Mouse (Mus musculus) midbrain, embryonic 16.5 days (tissue): ENCODE results near the gene Slc37a3. TPM values are rescaled to one million over a fixed set of nuclear protein-coding genes. Genes with fewer than 3 reads are reported as not detected.
A peak's percentile ranks its signal among the peaks of the same experiment; 100 is the strongest.

ENCODE experiments used
- ATAC-seq: fragments of 200-750 bp; cut with Nextera tagmentation; 2 replicates; pipeline ENCODE4 v1.8.0; 2017; ENCODE audit warnings: moderate TSS enrichment
- H3K27ac ChIP-seq: fragments of 300-500 bp; sonication (generic); 2 replicates; pipeline ENCODE4 v1.5.1; 2014; ENCODE audit warnings: mild to moderate bottlenecking, low read length, mixed read lengths
- H3K27me3 ChIP-seq: fragments of 300-500 bp; sonication (generic); 2 replicates; pipeline ENCODE4 v1.6.1; 2014; ENCODE audit warnings: low read depth, low read length, mixed read lengths; ENCODE audit not compliant: control insufficient read depth, insufficient read depth
- H3K36me3 ChIP-seq: fragments of 300-500 bp; sonication (generic); 2 replicates; pipeline ENCODE4 v1.6.1; 2014; ENCODE audit warnings: mild to moderate bottlenecking, low read length, moderate library complexity, mixed read lengths; ENCODE audit not compliant: control insufficient read depth, insufficient read depth
- H3K4me1 ChIP-seq: fragments of 300-500 bp; sonication (generic); 2 replicates; pipeline ENCODE4 v1.6.1; 2014; ENCODE audit warnings: mild to moderate bottlenecking, low read length, mixed read lengths; ENCODE audit not compliant: control insufficient read depth, insufficient read depth
- H3K4me2 ChIP-seq: fragments of 300-500 bp; sonication (generic); 2 replicates; pipeline ENCODE4 v1.6.1; 2014; ENCODE audit warnings: mild to moderate bottlenecking, low read length, mixed read lengths
- H3K4me3 ChIP-seq: fragments of 300-500 bp; sonication (generic); 2 replicates; pipeline ENCODE4 v1.5.1; 2014; ENCODE audit warnings: low read depth, mild to moderate bottlenecking, low read length, moderate library complexity, mixed read lengths
- H3K9ac ChIP-seq: fragments of 300-500 bp; sonication (generic); 2 replicates; pipeline ENCODE4 v1.6.1; 2014; ENCODE audit warnings: low read depth, low read length, mixed read lengths
- H3K9me3 ChIP-seq: fragments of 300-500 bp; sonication (generic); replicated peaks from 2 replicates; pipeline ENCODE4 v1.6.1; 2014; ENCODE audit warnings: mild to moderate bottlenecking, low read length, mixed read lengths; ENCODE audit not compliant: control insufficient read depth, poor library complexity, severe bottlenecking
- WGBS: fragments of 180-500 bp; shearing (Covaris S2); extraction: QIAGEN DNeasy Blood & Tissue Kit; methylation state at CpG from one replicate; pipeline ENCODE4 v1.1.7; 2014; 5-methylcytosine and 5-hydroxymethylcytosine counted together
- polyA plus RNA-seq: library from polyadenylated mRNA; unstranded; fragments of >200 nt; fragmentation: Nextera tagmentation; extraction: Ambion mirVana; gene quantifications from 2 replicates; pipeline ENCODE4 v1.2.1, GENCODE M21; 2015

The Slc37a3 gene
- polyA plus RNA-seq, 1 experiment from 2014 or later = 67.9 TPM

DNA sequence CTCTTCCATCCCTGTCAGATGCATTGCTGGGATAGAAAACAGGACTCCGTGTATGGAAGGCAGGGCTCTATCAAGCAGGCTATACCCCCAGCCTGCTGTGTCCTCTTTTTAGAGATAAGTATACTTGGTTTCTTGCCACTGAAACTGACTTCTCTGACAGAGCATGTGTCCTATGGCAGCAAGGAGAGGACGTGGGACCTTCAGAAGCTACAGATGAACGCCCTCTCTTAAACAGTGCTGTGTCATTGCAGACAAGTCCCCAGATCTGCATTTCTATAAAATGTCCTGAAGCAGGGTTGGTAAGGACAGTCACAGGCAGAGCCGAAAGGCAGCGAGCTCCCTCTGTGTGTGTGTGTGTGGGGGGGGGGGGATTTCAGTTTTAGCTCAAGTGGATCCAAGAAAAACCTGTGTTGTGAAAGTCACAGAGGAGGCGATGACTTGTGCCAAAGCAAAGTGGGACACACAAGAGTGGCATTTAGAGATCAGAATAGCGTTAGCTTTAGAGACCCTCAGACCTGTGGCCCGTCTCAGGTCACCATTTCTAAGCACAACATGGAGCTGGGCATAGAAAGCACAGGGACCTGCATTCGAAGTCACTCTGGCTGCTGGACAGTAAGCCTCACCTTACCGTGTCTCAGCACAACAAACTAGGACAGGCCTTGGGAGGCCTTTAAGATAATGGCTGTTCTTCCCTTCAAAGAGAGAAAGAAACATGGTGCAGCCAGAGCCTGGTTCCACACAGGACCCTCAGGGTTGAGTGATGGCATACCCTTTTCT, 59.4 kb downstream of the Slc37a3 start:
- H3K9ac ChIP-seq = no peak overlapping the region
- no peak overlapping the region for H3K27ac ChIP-seq
- H3K27me3 ChIP-seq = no peaks in the 10 kb centered on the region
- H3K4me3 ChIP-seq = no peak overlapping the region
- ATAC-seq = no peak
- H3K4me1 ChIP-seq = 0 out of 2 replicates have a peak, but pooled peaks cover 3% of the 10 kb centered on the region
- H3K4me2 ChIP-seq = no peak overlapping the region
- no peaks in the 10 kb centered on the region for H3K9me3 ChIP-seq
- H3K36me3 ChIP-seq = no peaks in the 10 kb centered on the region
- 83% methylated on average over 10 of the region's 10 CpGs for WGBS

DNA sequence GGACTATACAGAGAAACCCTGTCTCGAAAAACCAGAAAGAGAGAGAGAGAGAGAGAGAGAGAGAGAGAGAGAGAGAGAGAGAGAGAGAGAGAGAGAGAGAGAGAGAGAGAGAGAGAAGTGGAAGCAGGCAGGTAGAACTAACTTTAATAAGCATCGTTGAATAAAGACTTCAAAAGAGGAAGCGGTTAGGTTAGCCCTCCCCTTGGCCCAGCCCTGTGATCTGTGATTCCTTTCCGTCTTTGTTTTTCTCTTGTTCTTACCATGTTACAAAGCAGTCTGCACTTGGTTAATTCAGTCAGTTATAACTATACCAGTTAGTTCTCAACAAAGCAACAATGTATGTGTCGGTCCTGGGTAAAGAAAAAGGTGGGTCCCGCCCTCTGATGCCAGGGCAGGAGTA, 61.4 kb downstream of the Slc37a3 start:
- Histone ChIP-seq H3K27ac (no peak overlapping the region), H3K36me3 (no peaks in the 10 kb centered on the region), H3K4me3 (no peak overlapping the region), H3K27me3 (no peaks in the 10 kb centered on the region), H3K4me2 (no peak overlapping the region), H3K4me1 (0 out of 2 replicates have a peak, but pooled peaks cover 3% of the 10 kb centered on the region), H3K9me3 (no peaks in the 10 kb centered on the region), H3K9ac (no peak overlapping the region)
- WGBS = 91% methylated on average over 5 of the region's 6 CpGs
- ATAC-seq = no peak

DNA sequence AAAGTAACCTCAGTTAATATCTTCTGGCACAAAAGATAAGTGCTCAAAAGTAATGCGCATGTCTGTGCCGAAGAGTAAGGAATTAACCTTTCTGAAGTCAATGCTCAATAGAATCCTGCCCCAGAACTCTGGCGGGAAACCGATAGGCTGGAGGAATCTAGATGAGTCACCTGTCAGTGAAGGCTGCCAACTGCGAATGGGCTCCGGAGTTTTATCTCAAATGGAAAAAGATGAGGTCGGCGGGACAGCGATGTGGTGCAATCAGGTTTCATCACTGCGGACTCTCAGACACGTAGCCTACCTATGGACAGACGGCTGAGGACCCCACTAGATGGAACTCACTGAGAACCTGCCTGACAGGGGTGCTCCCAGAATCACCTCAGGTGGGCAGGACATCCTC, 63.0 kb downstream of the Slc37a3 start:
- Histone ChIP-seq H3K4me2 (no peak overlapping the region), H3K36me3 (no peaks in the 10 kb centered on the region), H3K4me1 (0 out of 2 replicates have a peak, but pooled peaks cover 3% of the 10 kb centered on the region), H3K9me3 (no peaks in the 10 kb centered on the region), H3K9ac (no peak overlapping the region), H3K27ac (no peak overlapping the region), H3K4me3 (no peak overlapping the region), H3K27me3 (no peaks in the 10 kb centered on the region)
- WGBS = 91% methylated on average over 12 of the region's 12 CpGs
- no peak for ATAC-seq

DNA sequence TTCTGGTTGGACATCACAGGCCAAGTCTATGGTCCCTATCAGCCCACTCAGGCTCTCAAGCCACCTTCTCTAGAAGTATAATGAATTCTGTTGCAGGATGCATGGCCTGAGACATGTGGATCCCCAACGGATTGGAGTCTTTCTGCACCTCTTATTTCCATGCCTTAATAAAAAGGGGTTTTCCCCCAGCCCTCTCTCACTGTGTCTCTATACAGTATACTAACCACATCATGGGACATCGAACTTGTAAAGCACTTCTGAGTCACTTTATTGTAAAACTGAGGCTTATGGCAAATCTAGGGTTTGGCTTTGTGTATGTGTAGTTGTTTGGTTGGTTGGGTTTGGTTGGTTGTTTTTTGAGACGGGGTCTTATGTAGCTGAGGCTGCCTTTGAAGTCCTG, 65.7 kb downstream of the Slc37a3 start:
- WGBS = 89% methylated on average over 3 of the region's 3 CpGs
- ATAC-seq = no peak
- Histone ChIP-seq H3K4me3 (no peak overlapping the region), H3K4me2 (no peak overlapping the region), H3K36me3 (no peaks in the 10 kb centered on the region), H3K27me3 (no peaks in the 10 kb centered on the region), H3K4me1 (no peaks in the 10 kb centered on the region), H3K9me3 (no peaks in the 10 kb centered on the region), H3K27ac (no peak overlapping the region), H3K9ac (no peak overlapping the region)

DNA sequence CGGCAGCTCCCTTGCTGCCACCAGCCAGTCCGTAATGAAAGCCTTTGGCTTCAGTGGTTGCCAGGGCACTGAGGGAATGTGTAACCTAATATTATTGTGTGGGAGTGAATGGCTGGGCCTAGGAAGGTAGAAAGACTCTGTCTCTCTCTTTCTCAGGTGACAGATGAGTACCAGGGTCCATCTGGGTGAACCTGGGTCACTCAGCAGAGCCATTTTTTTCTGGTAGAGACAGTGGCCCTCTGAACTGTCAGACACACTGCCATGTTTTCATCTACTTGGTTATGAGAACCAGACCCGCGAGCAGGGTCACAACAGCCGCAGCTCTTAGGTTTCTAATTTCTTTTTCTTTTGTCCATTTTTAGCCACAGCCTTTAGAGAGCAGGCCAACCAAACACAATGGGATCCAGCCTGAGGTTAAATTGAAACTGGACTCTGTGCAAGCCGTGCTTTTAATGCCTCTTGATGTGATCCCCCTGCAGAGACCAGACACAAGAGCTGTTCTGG, 73.1 kb downstream of the Slc37a3 start:
- ATAC-seq = peak; percentile 36; the same call in 1 of the 2 replicates

DNA sequence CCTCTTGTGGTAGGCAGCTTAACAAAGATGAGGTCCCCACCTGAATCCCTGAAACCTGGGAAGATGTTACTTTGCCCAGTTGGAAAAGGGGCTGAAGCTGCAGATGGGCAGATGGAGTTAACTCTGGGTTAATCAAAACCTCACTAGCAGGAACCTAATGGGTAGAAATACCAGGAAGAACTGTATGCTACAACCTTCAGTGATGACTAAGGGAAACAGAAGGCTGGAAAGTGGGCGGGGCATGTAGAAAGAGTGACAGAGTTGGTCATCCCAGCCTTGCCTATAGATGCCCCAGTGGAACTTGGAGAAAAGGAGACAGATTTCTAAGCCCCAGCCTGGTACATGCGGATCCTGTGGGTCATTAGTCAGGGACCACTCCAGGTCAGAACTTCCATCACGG, 76.0 kb downstream of the Slc37a3 start:
- H3K4me2 ChIP-seq = no peak overlapping the region
- no peaks in the 10 kb centered on the region for H3K36me3 ChIP-seq
- no peak for ATAC-seq
- H3K27me3 ChIP-seq = no peaks in the 10 kb centered on the region
- WGBS = 84% methylated on average over 3 of the region's 3 CpGs
- no peaks in the 10 kb centered on the region for H3K9me3 ChIP-seq
- no peak overlapping the region for H3K4me3 ChIP-seq
- H3K4me1 ChIP-seq = no peaks in the 10 kb centered on the region
- H3K27ac ChIP-seq = no peak overlapping the region
- H3K9ac ChIP-seq = no peak overlapping the region

More for the DNA sequence above, 73.1 kb downstream of the Slc37a3 start:
- 6% methylated on average over 6 of the region's 6 CpGs for WGBS
- Histone ChIP-seq H3K4me2 (no peak overlapping the region), H3K4me1 (no peaks in the 10 kb centered on the region), H3K27me3 (no peaks in the 10 kb centered on the region), H3K9me3 (no peaks in the 10 kb centered on the region), H3K36me3 (no peaks in the 10 kb centered on the region), H3K27ac (peak overlapping the region; percentile 12; the same call in 1 of the 2 replicates), H3K9ac (no peak overlapping the region), H3K4me3 (no peak overlapping the region)

DNA sequence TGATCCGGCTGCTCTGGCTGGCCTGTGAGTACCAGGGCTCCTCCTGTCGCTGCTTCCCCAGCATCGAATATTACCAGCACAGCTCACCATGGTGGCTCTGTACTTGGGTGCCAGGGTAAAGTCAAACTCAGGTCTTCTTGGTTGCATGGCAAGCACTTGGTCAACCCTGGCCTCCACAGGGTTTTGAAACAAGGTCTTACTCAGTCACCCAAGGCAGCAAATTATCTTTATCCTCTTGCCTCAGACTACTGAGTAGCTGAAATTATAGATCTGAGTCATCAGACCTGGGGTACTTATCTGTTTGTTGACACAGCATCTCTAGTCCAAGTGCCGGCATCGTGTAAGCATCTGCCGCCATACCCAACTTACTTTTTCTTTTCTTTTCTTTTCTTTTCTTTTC, 80.4 kb downstream of the Slc37a3 start:
- no peak for ATAC-seq
- 96% methylated on average over 6 of the region's 6 CpGs for WGBS
- Histone ChIP-seq H3K27me3 (no peaks in the 10 kb centered on the region), H3K4me2 (no peak overlapping the region), H3K27ac (no peak overlapping the region), H3K36me3 (no peaks in the 10 kb centered on the region), H3K9me3 (no peaks in the 10 kb centered on the region), H3K4me3 (no peak overlapping the region), H3K9ac (no peak overlapping the region), H3K4me1 (no peaks in the 10 kb centered on the region)

DNA sequence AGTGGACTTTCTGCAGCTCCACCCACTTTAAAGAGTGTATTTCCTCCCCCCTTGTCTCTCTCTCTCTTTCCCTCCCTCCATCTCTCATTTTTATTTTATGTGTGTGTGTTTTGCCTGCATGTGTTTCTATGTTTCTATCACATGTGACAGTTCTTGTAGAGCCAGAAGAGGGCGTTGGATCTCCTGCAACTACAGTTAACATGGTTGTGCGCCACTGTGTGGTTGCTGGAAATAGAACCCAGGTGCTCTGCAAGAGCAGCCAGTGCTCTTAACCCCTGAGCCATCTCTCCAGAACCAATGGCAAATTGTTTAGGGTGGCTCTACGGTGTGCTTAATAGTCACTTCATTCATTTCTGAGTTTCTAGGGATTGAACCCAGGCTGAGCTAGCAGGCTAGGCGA, 81.0 kb downstream of the Slc37a3 start:
- no peak overlapping the region for H3K27ac ChIP-seq
- no peak for ATAC-seq
- no peak overlapping the region for H3K4me2 ChIP-seq
- H3K36me3 ChIP-seq = no peaks in the 10 kb centered on the region
- no peak overlapping the region for H3K9ac ChIP-seq
- no peak overlapping the region for H3K4me3 ChIP-seq
- H3K27me3 ChIP-seq = no peaks in the 10 kb centered on the region
- H3K9me3 ChIP-seq = no peaks in the 10 kb centered on the region
- no peaks in the 10 kb centered on the region for H3K4me1 ChIP-seq
- 76% methylated on average over 4 of the region's 4 CpGs for WGBS

DNA sequence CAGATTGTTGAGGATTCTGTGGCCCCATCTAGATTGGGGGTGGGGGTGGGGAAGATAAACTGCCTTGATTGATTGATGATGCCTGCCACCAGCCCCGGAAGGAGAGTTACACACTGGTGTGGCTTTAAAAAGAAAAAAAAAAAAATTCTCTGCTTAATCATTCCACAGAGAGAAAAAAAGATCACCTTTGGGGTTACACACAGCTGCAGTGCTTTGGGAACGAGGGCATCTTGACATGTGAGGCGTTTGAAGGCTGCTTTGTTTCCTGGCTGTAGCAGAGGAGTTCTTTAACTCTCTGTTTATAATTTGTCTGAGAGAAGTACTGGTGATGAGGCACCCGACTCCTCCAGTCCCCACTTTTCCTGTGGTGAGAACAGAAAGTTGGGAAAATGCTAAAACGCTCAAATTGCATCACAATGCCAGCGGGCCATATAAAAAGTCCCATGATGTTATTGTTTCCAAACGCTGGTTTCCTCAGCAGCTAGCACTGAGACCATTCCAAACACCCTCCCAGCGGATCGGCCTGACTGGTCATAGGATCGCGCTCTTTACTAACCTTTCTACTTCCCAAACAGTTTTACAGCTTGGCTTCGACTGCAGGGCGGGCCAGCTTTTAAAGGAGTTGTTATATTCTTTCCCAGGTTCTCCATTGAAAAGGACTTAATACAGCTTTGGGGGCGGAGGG, 81.6 kb downstream of the Slc37a3 start:
- no peak overlapping the region for H3K9ac ChIP-seq
- no peaks in the 10 kb centered on the region for H3K36me3 ChIP-seq
- H3K4me3 ChIP-seq = no peak overlapping the region
- ATAC-seq = no peak
- H3K4me1 ChIP-seq = no peaks in the 10 kb centered on the region
- H3K4me2 ChIP-seq = no peak overlapping the region
- 43% methylated on average over 14 of the region's 14 CpGs for WGBS
- no peaks in the 10 kb centered on the region for H3K27me3 ChIP-seq
- H3K27ac ChIP-seq = no peak overlapping the region
- no peaks in the 10 kb centered on the region for H3K9me3 ChIP-seq
